Mouse (Mus musculus) frontal cortex, adult (tissue): ENCODE results near the gene Ltb4r2.

Experiments used
- ATAC-seq: cut with Nextera tagmentation; 2 replicates; pipeline ENCODE4 v1.9.2; 2017; ENCODE audit warnings: mild to moderate bottlenecking, moderate library complexity, mixed read lengths; ENCODE audit not compliant: low TSS enrichment

Ltb4r2 gene

GRCm38 (mm10) chr14:55761163-55761562 lies at the start of gene Ltb4r2:
Gene Ltb4r2 (plus strand): TSS chr14:55761428.
- no peak for ATAC-seq

DNA sequence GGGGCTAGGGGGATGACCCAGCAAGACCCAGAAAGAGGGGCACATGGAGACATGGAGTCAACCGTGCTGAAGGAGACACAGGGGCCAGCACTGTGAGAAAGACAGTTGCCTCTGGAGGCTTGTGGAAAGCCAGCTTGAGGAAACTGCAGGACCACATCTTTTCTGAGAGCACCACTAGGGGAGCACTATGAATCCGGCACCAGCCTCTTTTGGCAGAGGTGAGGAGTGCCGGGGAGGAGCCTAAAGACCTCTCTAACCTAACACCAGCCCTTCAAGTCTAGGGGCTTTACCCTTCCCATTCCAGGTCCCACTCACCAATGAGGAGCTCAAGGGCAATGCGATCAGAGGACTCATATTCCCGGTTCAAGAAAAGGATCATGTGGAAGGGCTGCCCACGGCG lies 49.4 kb upstream of the Ltb4r2 start:
- ATAC-seq: no peak

GRCm38 (mm10) chr14:55713007-55713728 lies 48.1 kb upstream of the Ltb4r2 start:
- ATAC-seq: no peak

DNA sequence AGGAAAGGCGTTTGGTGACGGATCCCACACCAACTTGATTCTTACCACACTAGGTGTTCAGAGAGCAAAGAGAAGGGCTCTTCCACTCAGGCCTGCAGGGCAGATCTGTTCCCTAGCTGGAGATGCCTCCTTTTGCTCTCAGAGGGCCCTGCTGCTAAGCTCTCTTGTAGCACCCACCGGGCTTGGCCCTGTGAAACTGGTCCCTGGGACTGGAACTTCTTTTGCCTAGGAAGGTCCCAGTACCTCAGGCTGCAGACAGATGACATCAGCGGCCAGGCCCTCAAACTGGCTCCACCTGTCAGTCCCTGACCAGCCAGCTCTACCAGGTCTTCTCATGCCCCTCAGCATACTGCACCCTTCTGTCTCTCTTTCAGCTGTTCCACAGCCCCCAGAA lies 47.5 kb upstream of the Ltb4r2 start, which contains the start of gene Tgm1:
Gene Tgm1, minus strand, starts transcription at position 198 of the 394 bp plus-strand sequence.
- no peak for ATAC-seq

- no peak for ATAC-seq
Observed at GRCm38 (mm10) chr14:55714893-55715292, 46.3 kb upstream of the Ltb4r2 start.

GRCm38 (mm10) chr14:55716271-55716670 lies 45.0 kb upstream of the Ltb4r2 start:
- no peak for ATAC-seq

GRCm38 (mm10) chr14:55716884-55717283 lies 44.3 kb upstream of the Ltb4r2 start:
- no peak for ATAC-seq

- no peak for ATAC-seq
Observed at GRCm38 (mm10) chr14:55719737-55720136, 41.5 kb upstream of the Ltb4r2 start.

- no peak for ATAC-seq
Observed at GRCm38 (mm10) chr14:55720666-55721065, 40.6 kb upstream of the Ltb4r2 start.

GRCm38 (mm10) chr14:55721076-55721475 lies 40.2 kb upstream of the Ltb4r2 start:
- ATAC-seq: no peak

DNA sequence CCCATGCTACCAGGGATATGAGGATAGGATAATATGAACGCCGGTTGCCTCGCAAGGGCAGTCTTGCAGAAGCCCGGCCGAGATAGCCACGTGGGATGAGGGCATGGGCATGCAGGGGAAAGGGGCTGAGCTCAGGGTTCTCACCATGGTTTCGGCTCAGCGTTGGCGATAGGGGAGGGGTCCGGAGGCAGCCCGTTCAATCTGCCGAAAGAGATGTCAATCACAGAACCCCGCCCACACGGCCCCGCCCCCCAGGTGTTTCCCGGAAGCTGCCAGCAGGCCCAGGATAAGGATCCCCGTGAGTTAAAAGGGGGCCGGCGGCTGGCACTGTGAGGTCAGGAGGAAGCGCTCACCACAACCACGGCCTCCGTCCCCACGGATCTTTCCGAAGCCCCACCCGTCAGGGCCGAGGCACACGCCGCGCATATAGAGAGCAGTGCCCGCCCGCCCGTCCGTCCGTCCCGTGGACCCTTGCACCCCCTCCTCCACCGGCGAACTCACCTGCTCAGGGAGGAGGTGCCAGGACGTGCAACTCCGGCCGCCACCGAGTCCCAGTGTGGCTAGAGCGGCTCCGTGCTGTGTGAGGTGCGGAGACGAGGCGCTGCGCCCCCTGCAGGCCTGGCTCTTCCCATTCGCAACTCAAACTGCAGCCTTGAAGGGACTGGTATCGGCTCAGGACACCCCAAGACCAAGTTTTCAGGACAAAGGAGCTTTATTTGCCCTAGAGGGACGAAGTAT lies 39.4 kb upstream of the Ltb4r2 start, which contains the start of gene Rabggta:
Gene Rabggta, minus strand, starts transcription at position 564 of the 738 bp plus-strand sequence.
- peak; percentile 90 for ATAC-seq

GRCm38 (mm10) chr14:55722438-55722945 lies 38.7 kb upstream of the Ltb4r2 start:
- no peak for ATAC-seq

- ATAC-seq: no peak
Observed at GRCm38 (mm10) chr14:55723433-55723832, 37.8 kb upstream of the Ltb4r2 start.

DNA sequence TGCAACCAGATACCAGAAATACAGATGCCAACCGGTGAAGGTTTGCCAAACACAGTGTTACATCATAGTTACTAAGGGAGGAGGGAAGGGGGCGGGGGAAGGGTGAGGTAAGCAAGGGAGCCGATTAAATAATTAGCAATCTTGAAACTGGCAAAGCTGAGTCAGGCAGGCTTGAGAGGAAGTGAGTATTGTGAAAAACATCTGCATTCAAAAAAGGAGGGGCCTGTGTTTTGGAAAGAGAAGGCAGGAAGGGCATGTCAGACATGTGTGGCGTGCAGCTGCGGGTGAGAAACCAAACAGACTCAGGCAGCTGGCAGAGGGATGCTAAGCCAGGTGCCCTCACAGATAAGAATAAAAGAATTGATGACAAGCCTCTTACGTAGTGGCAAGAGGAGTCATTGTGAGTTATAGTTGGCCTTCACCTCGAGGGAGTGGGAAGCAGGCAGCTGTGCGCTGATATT lies 36.8 kb upstream of the Ltb4r2 start:
- ATAC-seq: no peak

- ATAC-seq: no peak
Observed at GRCm38 (mm10) chr14:55726261-55726660, 35.0 kb upstream of the Ltb4r2 start.

DNA sequence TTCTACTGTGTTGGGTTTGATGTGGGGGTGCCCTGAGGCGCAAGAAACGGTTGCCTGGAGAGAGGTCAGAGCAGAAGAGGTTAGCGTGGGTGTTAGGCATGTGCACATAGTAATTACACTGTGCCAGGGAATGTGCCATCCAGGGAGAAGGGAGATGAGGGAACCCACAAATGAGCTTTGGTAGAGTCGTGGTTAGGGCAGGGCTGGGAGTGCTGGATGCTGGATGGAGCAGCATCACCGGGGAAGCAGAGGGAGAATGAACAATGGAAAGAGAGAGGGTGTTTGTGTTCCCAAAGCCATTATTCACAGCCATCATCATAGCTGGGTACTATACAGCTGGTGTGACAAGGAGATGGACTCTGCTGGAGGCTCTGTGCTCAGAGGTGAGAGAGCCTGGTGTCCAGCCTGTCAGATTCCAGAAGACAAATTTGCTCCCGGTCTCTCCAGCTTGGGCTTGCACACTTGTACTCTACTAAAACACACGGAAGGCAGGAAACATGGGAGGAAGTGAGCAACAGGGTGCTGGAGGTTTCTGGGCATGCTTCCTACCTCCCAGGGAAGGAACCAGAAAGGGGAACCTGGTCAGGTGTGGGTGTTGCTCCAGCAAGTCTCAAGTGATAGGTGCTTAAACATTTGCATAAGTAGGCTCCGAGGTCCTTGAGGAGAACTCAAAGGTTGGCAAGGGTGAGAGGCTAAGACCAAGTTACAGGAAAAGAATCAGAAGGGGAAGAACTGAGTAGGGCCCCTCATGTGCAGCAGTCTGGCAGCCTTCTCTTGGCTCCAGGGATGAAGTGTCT lies 33.1 kb upstream of the Ltb4r2 start:
- no peak for ATAC-seq

DNA sequence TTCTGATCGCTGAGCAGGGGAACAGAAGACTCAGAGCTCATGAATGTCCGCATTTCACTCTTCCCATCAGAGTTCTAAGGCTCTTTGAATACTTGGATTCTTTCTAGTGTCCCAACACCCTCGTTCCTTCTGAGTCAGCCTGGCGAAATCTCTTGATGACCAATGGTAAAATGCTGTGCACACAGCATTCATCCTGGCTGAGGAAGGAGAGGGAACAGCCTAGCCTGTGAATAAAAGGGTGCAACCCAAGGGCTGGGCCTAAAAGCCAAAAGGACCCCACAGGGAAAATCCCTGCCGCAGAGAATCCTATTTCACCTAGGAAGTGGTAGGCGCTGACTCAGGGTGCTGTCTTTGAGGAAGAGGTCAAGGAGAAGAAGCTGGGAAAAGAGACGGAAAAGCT lies 31.1 kb upstream of the Ltb4r2 start:
- peak; percentile 12; the same call in 1 of the 2 replicates for ATAC-seq

- peak; percentile 93 for ATAC-seq
Observed at GRCm38 (mm10) chr14:55730531-55731032, 30.6 kb upstream of the Ltb4r2 start.

DNA sequence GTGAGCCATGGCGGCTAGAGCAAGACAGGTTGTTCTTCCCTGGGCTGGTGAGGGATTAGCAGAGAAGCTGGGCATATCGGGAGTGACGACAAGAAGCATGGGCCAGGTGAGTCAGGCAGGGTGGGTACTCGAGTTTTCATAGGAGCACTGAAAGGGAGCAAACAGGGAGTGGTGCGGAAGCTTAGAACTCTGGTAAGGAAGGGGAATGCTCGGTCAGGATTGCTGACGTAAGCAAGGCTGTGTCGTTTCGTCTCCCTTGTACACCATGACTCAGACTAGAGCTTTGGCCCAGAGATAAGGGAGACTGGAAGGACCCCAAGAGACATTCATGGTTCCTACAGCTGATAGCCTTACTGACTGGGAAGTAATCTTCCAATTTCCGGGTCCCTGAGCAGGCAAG lies 27.3 kb upstream of the Ltb4r2 start:
- no peak for ATAC-seq

DNA sequence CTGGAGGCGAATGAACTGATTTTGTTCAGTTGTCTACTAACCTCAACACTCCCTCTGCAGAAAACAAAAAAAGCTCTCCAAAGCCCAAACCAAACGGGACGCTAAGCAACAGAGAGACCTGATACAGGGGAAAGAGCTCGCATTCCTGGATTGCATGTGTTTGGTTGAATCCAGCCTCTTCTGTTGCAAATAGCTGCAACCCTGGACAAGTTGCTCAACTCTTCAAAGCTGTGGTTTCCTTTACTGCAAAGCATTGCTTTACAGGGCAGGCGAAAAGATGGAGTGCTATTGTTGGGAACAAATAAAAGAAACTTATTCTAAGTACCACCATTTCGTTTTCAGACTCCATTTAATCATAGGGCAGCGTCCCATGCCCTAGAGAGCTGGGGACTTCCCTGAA lies 26.4 kb upstream of the Ltb4r2 start:
- ATAC-seq: no peak

DNA sequence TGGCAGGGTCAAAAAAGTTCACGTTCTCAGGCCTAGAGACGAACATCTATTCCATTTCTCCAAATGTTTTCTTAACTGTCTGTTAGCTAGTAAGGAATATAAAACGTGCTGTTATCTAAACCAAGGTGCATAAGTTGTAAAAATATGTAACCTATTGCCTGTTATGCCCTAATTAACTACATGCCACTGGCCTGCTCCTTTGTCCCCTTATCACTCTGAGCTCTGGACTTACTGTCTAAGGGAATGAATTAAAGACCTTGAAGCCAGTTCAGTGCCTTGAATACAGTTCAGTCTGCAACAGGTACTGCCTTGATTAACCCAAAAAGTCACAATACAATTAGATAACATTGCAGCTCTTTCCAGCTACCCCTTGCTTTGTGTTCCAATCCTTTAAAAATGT lies 25.9 kb upstream of the Ltb4r2 start:
- no peak for ATAC-seq

DNA sequence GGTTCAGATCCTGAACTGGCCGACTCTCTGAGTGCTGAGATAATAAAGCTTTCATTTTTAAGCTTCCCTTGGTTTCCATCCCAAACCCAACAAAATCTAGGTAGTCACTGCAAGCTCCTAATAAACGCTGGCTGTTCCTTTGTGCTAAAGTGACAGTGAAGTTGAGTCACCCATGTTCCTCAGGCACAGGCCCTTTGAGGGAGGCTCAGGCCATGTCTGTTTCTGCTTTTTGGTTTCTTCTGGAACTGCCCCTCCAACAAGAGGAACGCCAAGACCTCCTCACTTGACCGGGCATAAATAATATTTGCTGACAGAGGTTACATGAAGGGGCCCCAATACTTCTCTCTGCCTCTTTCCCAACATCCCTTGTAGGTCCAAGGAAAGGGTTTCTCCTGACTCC lies 25.5 kb upstream of the Ltb4r2 start:
- no peak for ATAC-seq
